Mouse (Mus musculus): ENCODE measurements around the gene Nhlrc1. TPM values are rescaled to one million over a fixed set of nuclear protein-coding genes. Genes with fewer than 3 reads are reported as not detected.

Nhlrc1 gene
- polyA plus RNA-seq, 1 experiment from 2014 or later = 3.9 TPM

DNA sequence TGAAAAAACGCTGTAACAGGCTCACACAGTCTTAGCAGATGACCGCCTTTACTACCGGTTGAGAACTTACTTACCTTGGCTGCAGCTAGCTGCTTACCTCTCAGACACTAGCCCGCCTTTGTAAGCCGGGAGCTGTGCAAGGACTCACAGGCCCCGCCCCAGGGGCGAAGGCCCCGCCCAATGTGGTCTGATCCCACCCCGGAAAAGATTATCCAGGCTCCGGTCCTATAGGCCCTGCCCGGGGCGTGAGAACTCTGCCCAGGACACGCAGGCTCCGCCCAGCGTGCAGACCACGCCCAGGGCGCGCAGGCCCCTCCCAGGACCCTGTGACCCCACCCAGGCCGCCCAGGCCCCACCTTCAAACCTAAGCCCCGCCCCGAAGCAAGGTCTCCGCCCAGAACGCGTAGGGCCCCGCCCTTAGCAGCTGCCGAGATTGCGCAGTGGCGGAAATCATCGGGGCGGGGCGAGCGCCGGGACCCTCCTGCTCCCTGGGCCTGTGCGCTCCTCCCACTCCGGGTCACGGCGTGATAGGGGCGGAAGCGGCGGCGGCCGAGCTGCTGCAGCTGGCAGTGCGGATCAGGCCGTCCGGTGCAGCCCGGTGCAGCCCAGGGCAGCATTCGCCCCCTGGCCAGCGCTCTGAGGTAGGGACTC, 28.5 kb upstream of the Nhlrc1 start, which contains the start of gene Kdm1b:
Gene Kdm1b, plus strand, starts transcription at position 470 of the 651 bp plus-strand sequence.
- WGBS = under 1% methylated on average over 48 of the region's 48 CpGs
- Histone ChIP-seq H3K4me1 (0 out of 2 replicates have a peak, but pooled peaks cover 9% of the 10 kb centered on the region), H3K4me2 (peak within 1 kb of the TSS; percentile 86), H3K9me3 (no peaks in the 10 kb centered on the region), H3K36me3 (no peaks in the 10 kb centered on the region), H3K9ac (peak within 1 kb of the TSS; percentile 65), H3K27me3 (replicated peaks) (no peaks in the 10 kb centered on the region), H3K27ac (peak within 1 kb of the TSS; percentile 62), H3K4me3 (replicated peaks) (peak within 1 kb of the TSS; percentile 79)
- peak; percentile 97 for ATAC-seq (ENCODE audit: insufficient read depth, low FRiP score, low read depth)

DNA sequence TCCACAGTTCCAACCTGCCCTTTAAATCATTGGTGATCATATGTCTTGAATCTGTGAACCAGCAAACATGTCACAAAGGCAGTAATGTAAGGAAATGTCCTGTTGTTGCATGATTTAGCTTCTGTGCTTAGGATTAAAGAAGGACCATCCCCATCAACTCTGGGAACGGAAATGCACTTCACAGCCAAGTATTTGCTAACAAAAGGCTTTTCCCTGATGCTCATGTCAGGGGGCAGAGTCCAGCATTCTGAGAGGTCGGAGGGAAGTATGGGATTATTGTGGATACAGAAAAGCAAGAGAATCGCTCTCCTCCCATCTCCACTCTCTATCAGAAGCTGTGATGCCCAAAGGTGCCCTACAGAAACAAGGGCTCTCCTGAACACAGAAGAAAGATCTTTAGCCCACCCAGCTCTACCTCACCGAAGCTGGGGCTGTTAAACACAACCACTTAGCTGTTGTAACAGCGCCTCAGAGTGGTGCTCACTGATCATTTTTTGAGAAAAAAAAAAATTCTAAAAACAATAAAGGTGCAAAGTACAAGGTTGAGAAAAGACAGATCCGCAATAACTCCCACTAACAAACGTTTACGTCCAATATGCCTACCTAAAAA, 27.5 kb upstream of the Nhlrc1 start:
- Histone ChIP-seq H3K36me3 (no peaks in the 10 kb centered on the region), H3K4me2 (peak overlapping the region; percentile 86), H3K4me3 (replicated peaks) (peak overlapping the region; percentile 79; the same call in 1 of the 2 replicates), H3K9me3 (no peaks in the 10 kb centered on the region), H3K9ac (no peak overlapping the region), H3K4me1 (0 out of 2 replicates have a peak, but pooled peaks cover 9% of the 10 kb centered on the region), H3K27ac (no peak overlapping the region), H3K27me3 (replicated peaks) (no peaks in the 10 kb centered on the region)
- 40% methylated on average over 8 of the region's 8 CpGs for WGBS
- no peak for ATAC-seq (ENCODE audit: insufficient read depth, low FRiP score, low read depth)

DNA sequence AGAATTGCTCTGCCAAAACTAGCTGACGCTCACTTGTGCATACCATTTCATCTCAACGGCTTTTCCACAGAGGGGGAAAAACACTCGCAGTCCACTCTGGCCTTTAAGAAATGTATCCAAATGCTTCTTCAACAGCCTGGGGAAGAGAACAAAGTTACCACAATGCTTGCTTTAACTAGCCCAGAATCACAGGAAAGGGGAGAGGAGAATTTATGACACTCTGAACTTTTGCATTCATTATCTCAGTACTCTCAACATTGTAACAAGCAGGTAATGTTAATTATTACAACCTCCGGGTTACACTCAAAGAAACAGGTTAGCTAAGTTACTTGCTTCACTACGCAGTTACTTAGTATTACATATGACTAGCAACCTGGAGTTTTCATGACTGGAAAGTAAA, 25.4 kb upstream of the Nhlrc1 start:
- Histone ChIP-seq H3K4me3 (replicated peaks) (no peak overlapping the region), H3K27ac (no peak overlapping the region), H3K36me3 (no peaks in the 10 kb centered on the region), H3K9me3 (no peaks in the 10 kb centered on the region), H3K4me1 (0 out of 2 replicates have a peak, but pooled peaks cover 9% of the 10 kb centered on the region), H3K4me2 (no peak overlapping the region), H3K27me3 (replicated peaks) (no peaks in the 10 kb centered on the region), H3K9ac (no peak overlapping the region)
- 93% methylated on average over 5 of the region's 5 CpGs for WGBS
- no peak for ATAC-seq (ENCODE audit: insufficient read depth, low FRiP score, low read depth)

DNA sequence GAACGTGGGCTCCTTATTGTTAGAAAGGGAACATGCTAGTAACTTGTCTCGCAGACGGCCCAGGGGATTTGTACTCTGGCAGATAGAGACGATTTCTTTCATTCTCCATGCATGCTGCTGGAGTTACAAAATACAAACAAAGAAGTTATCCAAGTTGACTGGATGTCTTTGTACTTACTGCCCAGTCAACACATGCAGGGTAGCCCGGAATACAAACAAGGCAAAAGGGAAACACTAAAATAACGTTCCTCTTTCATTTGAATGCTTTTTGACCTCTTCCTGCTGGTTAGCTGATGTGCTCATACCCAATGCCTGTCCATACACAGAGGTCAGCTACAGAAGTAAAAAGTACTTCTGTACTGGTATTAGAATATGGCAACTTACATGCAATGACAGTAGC, 23.3 kb upstream of the Nhlrc1 start:
- no peaks in the 10 kb centered on the region for H3K27me3 ChIP-seq (replicated peaks)
- no peak overlapping the region for H3K4me3 ChIP-seq (replicated peaks)
- no peak for ATAC-seq (ENCODE audit: insufficient read depth, low FRiP score, low read depth)
- WGBS = 81% methylated on average over 6 of the region's 6 CpGs
- H3K36me3 ChIP-seq = no peaks in the 10 kb centered on the region
- H3K4me2 ChIP-seq = no peak overlapping the region
- H3K9ac ChIP-seq = no peak overlapping the region
- no peak overlapping the region for H3K27ac ChIP-seq
- no peaks in the 10 kb centered on the region for H3K4me1 ChIP-seq
- H3K9me3 ChIP-seq = no peaks in the 10 kb centered on the region

DNA sequence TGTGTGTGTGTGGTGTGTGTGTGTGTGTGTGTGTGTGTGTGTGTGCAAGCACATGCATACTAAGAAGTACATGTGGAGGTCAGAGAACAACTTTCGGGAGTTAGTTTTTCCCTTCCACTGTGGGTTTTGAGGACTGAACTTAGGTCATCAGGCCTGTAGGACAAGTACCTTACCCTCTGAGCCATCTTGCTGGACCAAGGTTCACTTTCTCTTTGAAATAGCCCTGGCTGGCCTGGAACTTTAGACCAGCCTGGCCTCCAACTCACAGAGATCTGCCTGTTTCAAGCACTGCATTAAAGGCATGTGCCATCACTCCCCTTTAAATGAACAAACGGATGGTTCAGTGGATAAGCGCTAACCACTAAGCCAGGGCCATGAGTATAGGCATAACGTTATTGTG, 19.0 kb upstream of the Nhlrc1 start:
- Histone ChIP-seq H3K4me3 (replicated peaks) (no peak overlapping the region), H3K9ac (no peak overlapping the region), H3K36me3 (no peaks in the 10 kb centered on the region), H3K9me3 (no peaks in the 10 kb centered on the region), H3K27ac (no peak overlapping the region), H3K4me2 (no peak overlapping the region), H3K27me3 (replicated peaks) (no peaks in the 10 kb centered on the region), H3K4me1 (no peaks in the 10 kb centered on the region)
- ATAC-seq (ENCODE audit: insufficient read depth, low FRiP score, low read depth) = no peak
- 94% methylated on average over 4 of the region's 4 CpGs for WGBS

DNA sequence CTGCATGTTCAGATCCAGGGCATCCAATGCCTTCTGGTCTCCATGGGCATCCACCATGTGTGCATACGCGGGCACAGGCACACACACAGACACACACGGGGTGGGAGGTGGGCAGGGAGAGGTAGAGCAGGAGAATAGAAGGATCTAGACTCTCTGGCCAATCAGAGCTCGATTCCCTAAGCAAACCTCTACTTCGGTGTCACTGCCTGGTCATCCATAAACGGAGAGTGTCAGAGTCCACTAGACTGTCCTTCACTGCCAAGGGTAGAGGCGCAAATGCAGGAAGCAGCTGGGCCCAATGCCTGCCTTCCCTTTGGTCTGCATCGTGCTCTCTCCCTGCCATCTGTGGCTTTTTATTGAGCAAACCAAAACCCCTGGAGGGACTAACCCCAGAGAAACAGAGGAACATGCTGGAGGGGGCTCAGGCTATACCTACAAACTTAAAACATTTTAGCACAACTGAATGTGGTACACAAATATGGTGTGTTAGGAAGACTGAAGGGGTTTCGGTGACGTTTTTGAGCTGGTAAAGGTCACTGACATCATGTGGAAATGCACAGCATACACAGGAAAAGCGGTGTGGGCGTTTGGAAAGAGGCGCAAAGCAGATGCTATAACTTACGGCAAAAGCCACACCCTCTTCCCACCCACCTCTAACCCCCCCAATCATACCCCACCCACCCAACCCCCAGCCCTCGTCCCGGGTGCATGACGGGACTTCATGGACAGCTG, 15.9 kb upstream of the Nhlrc1 start:
- no peak overlapping the region for H3K9ac ChIP-seq
- no peak overlapping the region for H3K4me2 ChIP-seq
- no peak overlapping the region for H3K4me3 ChIP-seq (replicated peaks)
- H3K4me1 ChIP-seq = no peaks in the 10 kb centered on the region
- WGBS = 85% methylated on average over 17 of the region's 17 CpGs
- no peaks in the 10 kb centered on the region for H3K27me3 ChIP-seq (replicated peaks)
- H3K27ac ChIP-seq = no peak overlapping the region
- H3K9me3 ChIP-seq = no peaks in the 10 kb centered on the region
- ATAC-seq (ENCODE audit: insufficient read depth, low FRiP score, low read depth) = no peak
- no peaks in the 10 kb centered on the region for H3K36me3 ChIP-seq

DNA sequence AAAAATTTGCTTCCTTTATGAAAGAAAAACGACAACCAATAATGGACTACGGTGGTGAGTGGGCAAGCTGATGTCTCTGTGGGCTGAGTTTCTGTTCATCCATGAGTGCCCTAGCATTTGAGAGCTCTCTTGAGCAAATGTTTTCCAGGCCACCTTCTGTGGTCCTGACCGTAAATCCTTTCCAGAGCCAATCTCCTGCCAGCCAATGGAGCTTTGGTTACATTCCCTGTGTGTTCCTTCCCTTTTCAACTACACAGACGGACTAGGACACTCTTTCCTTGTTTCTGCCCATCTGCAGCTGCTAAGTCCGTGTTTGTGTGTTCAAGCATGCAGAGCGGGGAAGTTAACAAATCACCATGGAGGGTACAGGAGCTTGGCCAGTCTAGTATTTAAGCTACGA, 6.1 kb upstream of the Nhlrc1 start:
- H3K4me1 ChIP-seq = no peaks in the 10 kb centered on the region

DNA sequence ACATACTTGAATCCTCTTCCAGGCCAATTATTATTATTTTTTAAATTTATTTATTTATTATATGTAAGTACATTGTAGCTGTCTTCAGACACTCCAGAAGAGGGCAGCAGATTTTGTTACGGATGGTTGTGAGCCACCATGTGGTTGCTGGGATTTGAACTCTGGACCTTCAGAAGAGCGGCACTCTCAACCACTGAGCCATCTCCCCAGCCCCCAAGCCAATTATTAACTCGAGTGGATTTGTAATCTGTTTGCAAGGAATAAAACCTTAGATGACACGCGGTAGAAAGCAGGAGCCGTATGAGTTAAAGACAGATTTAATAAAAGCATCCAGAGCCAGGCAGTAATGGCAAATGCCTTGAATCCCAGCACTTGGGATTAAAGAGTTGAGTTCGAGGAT, 5.1 kb upstream of the Nhlrc1 start:
- Histone ChIP-seq H3K4me1 (no peaks in the 10 kb centered on the region), H3K9me3 (no peaks in the 10 kb centered on the region), H3K27me3 (replicated peaks) (no peaks in the 10 kb centered on the region), H3K4me3 (replicated peaks) (no peak overlapping the region), H3K36me3 (no peaks in the 10 kb centered on the region), H3K9ac (no peak overlapping the region), H3K4me2 (no peak overlapping the region), H3K27ac (no peak overlapping the region)
- no peak for ATAC-seq (ENCODE audit: insufficient read depth, low FRiP score, low read depth)
- whole genome bisulfite sequencing = 76% methylated on average over 7 of the region's 7 CpGs

More for the DNA sequence above, 6.1 kb upstream of the Nhlrc1 start:
- no peak overlapping the region for H3K4me2 ChIP-seq
- no peak for ATAC-seq (ENCODE audit: insufficient read depth, low FRiP score, low read depth)
- no peaks in the 10 kb centered on the region for H3K27me3 ChIP-seq (replicated peaks)
- 76% methylated on average over 7 of the region's 7 CpGs for WGBS
- no peaks in the 10 kb centered on the region for H3K9me3 ChIP-seq
- no peak overlapping the region for H3K9ac ChIP-seq
- H3K27ac ChIP-seq = no peak overlapping the region
- H3K36me3 ChIP-seq = no peaks in the 10 kb centered on the region
- H3K4me3 ChIP-seq (replicated peaks) = no peak overlapping the region

DNA sequence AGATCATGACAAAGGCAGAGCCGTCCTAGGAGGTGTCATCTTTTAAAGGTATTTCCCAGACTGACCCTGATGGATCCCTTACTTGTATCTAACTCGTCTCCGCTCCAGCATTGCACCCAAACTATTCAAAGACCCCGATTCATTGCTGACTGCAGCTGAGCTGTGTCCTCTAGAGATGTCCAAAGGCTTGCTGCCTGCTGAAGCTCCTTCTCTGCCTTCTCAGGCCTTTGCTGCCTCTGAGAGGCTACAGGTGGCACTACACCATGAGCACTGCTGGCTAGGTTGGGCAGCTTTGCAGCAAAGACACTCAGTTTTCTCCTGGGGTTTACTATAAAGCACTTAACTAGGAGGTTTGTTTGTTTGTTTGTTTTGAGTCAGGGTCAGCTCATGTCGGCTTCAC, 2.6 kb upstream of the Nhlrc1 start:
- peak; percentile 63; the same call in 1 of the 2 replicates for ATAC-seq (ENCODE audit: insufficient read depth, low FRiP score, low read depth)
- Histone ChIP-seq H3K36me3 (no peaks in the 10 kb centered on the region), H3K4me3 (replicated peaks) (no peak overlapping the region), H3K9me3 (no peaks in the 10 kb centered on the region), H3K27me3 (replicated peaks) (0 out of 2 replicates have a peak, but pooled peaks cover 6% of the 10 kb centered on the region), H3K4me2 (no peak overlapping the region), H3K4me1 (0 out of 2 replicates have a peak, but pooled peaks cover 6% of the 10 kb centered on the region), H3K9ac (no peak overlapping the region), H3K27ac (no peak overlapping the region)
- 41% methylated on average over 5 of the region's 5 CpGs for WGBS

DNA sequence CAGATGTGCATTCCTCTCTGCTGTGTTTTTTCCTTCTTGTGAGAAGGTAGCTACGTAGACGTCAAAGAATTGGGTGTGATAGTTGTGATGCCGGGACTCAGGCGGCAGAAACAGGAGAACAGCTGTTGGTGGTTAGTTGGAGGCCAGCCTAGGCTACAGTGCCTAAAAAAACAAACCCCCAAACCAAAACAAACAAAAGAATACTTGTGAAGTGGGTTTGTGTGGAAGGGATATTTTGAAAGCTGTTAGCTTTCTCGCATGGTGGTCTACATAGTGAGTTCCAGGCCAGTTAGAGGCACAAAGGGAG, 498 bp upstream of the Nhlrc1 start:
- Histone ChIP-seq H3K27ac (no peak overlapping the region), H3K9me3 (no peaks in the 10 kb centered on the region), H3K36me3 (no peaks in the 10 kb centered on the region), H3K27me3 (replicated peaks) (0 out of 2 replicates have a peak, but pooled peaks cover 6% of the 10 kb centered on the region), H3K4me2 (peak overlapping the region; percentile 99), H3K4me3 (replicated peaks) (peak overlapping the region; percentile 57; the same call in 1 of the 2 replicates), H3K4me1 (0 out of 2 replicates have a peak, but pooled peaks cover 6% of the 10 kb centered on the region), H3K9ac (no peak overlapping the region)
- ATAC-seq (ENCODE audit: insufficient read depth, low FRiP score, low read depth) = no peak
- 68% methylated on average over 5 of the region's 5 CpGs for WGBS

DNA sequence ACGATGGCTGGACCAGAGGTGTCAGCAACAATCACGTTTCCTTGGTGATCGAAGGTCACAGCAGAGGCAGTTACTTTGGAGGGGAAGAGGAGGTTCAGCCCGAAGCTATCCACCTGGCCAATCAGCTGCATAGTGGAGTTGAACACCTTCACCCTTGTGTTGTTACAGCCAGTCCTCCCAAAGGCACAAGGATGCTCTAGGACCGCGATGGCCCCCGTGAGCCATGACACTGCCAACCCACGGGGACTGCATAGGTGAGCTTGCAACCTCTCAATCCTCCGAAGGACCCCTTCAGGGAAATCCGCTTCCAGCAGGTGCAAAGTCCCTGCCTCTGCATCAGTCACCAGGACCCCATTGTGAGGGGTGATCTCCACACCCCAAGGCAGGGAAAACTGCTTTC, 910 bp downstream of the Nhlrc1 start:
- no peak overlapping the region for H3K27ac ChIP-seq
- no peak overlapping the region for H3K9ac ChIP-seq
- H3K4me3 ChIP-seq (replicated peaks) = peak overlapping the region; percentile 57
- no peak for ATAC-seq (ENCODE audit: insufficient read depth, low FRiP score, low read depth)
- H3K36me3 ChIP-seq = no peaks in the 10 kb centered on the region
- 59% methylated on average over 10 of the region's 10 CpGs for WGBS
- 0 out of 2 replicates have a peak, but pooled peaks cover 6% of the 10 kb centered on the region for H3K27me3 ChIP-seq (replicated peaks)
- H3K9me3 ChIP-seq = no peaks in the 10 kb centered on the region
- peak overlapping the region; percentile 99 for H3K4me2 ChIP-seq
- 0 out of 2 replicates have a peak, but pooled peaks cover 6% of the 10 kb centered on the region for H3K4me1 ChIP-seq

DNA sequence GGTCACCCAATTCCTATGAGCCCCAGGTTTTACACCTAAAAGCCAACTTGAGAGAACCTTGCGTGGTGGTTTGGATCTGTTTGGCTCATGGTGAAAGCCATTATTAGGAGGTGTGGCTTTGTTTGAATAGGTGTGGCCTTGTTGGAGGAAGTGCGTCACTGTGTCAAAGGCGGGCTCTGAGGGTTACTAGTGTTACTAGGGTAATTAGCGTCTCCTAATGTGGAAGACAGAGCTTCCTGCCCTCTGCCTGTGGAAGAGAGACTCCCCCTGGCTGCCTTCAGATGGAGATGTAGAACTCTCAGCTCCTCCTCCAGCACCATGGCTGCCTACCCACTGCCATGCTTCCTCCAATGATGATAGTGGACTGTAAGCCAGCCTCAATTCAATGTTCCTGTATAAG, 13.1 kb downstream of the Nhlrc1 start:
- no peak overlapping the region for H3K9ac ChIP-seq
- H3K4me3 ChIP-seq (replicated peaks) = no peak overlapping the region
- H3K9me3 ChIP-seq = no peaks in the 10 kb centered on the region
- no peak for ATAC-seq (ENCODE audit: insufficient read depth, low FRiP score, low read depth)
- H3K27ac ChIP-seq = no peak overlapping the region
- H3K4me2 ChIP-seq = no peak overlapping the region
- H3K27me3 ChIP-seq (replicated peaks) = no peaks in the 10 kb centered on the region
- WGBS = 85% methylated on average over 4 of the region's 4 CpGs
- no peaks in the 10 kb centered on the region for H3K36me3 ChIP-seq
- H3K4me1 ChIP-seq = no peaks in the 10 kb centered on the region
